Mouse (Mus musculus) thymus, adult 18-20 months (tissue): ENCODE results near the gene Gm3055.
"Not testable (repeated sequence)": the region's sequence is repeated elsewhere in the genome, so short reads cannot be mapped to it uniquely, and the experiment has no call there.

ENCODE experiments used
- DNase-seq, 2 experiments: peaks; one replicate each; pipeline ENCODE4 v3.0.0; 2022; ENCODE audit warnings: mixed read lengths in 2 of 2

The Gm3055 gene

GRCm38 (mm10) chr10:81770506-81771403 is at the start of gene Gm3055:
Gene Gm3055 (minus strand): TSS chr10:81771161.
- not testable (repeated sequence) for DNase-seq

GRCm38 (mm10) chr10:81811899-81812298 is 40.9 kb upstream of the Gm3055 start, which contains the start of gene Gm4767:
Gene Gm4767 (plus strand): TSS chr10:81812186.
- peak in 1 of 2 experiments; percentile 2 for DNase-seq

- DNase-seq: not testable (repeated sequence)
Measured at GRCm38 (mm10) chr10:81771404-81771777, 430 bp upstream of the Gm3055 start.

GRCm38 (mm10) chr10:81704531-81705301 is 66.2 kb downstream of the Gm3055 start, which contains the start of gene Zfp433:
Gene Zfp433 (plus strand): TSS chr10:81704825.
- not testable (repeated sequence) for DNase-seq
